15 mouse cellular contexts compared by ENCODE assay signal in genomic region chr14:54332176-54333074, GRCm38 (mm10). TPM values are rescaled to one million over a fixed set of nuclear protein-coding genes. Genes with fewer than 3 reads are reported as not detected.
DNase-seq lines count a peak whose midpoint lies in the region; ATAC-seq lines count a peak whose summit lies in the region.
"Had no signal": no experiment of that assay in that cellular context is flagged by ENCODE, and none has a peak within 500 bp of the region (broad histone marks: within the 10 kb centered on the region; RNA-seq: fewer than 3 reads in every experiment).

No protein-coding gene starts in this region.

- H3K9ac ChIP-seq in neural tube, embryonic 12.5 days, result no peak overlapping the region
- no peak overlapping the region for H3K9ac ChIP-seq in forebrain, embryonic 14.5 days (ENCODE audit: low read length)
- H3K9ac ChIP-seq in midbrain, embryonic 11.5 days (ENCODE audit: low read length), result no peak overlapping the region
- H3K9ac ChIP-seq: liver, postnatal 0 days had no signal

- WGBS in neural tube, embryonic 12.5 days, result 41% methylated on average over 5 of the region's 5 CpGs
- 7% methylated on average over 5 of the region's 5 CpGs for WGBS in forebrain, embryonic 14.5 days
- 61% methylated on average over 5 of the region's 5 CpGs for WGBS in midbrain, embryonic 11.5 days

- peak; percentile 37; the same call in 1 of the 2 replicates for ATAC-seq in neural tube, embryonic 12.5 days (ENCODE audit: low FRiP score, low read depth)
- peak; percentile 92 for ATAC-seq in forebrain, embryonic 14.5 days
- ATAC-seq in midbrain, embryonic 11.5 days (ENCODE audit: low FRiP score), result peak; percentile 67; the same call in 1 of the 2 replicates
- ATAC-seq in megakaryocyte, adult 5-6 weeks (ENCODE audit: poor library complexity, severe bottlenecking), result no peak

- peaks cover 10% of the 10 kb centered on the region; the same call in 1 of the 2 replicates for H3K4me1 ChIP-seq in neural tube, embryonic 12.5 days
- peaks cover 11% of the 10 kb centered on the region for H3K4me1 ChIP-seq in forebrain, embryonic 14.5 days (ENCODE audit: control insufficient read depth, insufficient read depth, low read length)
- no peaks in the 10 kb centered on the region for H3K4me1 ChIP-seq in midbrain, embryonic 11.5 days (ENCODE audit: control insufficient read depth, insufficient read depth, low read length)

- DNase-seq in neural tube, embryonic 10.5 days (ENCODE audit: extremely low spot score, low spot score), result no peak
- peak; percentile 84 for DNase-seq in forebrain, embryonic 14.5 days (ENCODE audit: low spot score)
- no peak for DNase-seq in midbrain, embryonic 11.5 days (ENCODE audit: low spot score, missing footprints)
- no peak for DNase-seq in gastrocnemius, adult 18-20 months (ENCODE audit: low spot score)
- DNase-seq in frontal cortex, adult 2 months (ENCODE audit: extremely low spot score in 1 of 2, low spot score in 1 of 2), result no peak
- DNase-seq: liver, postnatal 0 days; right cerebral cortex, adult 18-20 months; thymus, postnatal 4 days had no signal

- H3K36me3 ChIP-seq in neural tube, embryonic 12.5 days, result no peaks in the 10 kb centered on the region
- no peaks in the 10 kb centered on the region for H3K36me3 ChIP-seq in forebrain, embryonic 14.5 days (ENCODE audit: control insufficient read depth, insufficient read depth, low read length)
- no peaks in the 10 kb centered on the region for H3K36me3 ChIP-seq in midbrain, embryonic 11.5 days (ENCODE audit: control insufficient read depth, insufficient read depth, low read length)
- H3K36me3 ChIP-seq: limb, embryonic 10.5 days had no signal

- no peak overlapping the region for H3K4me2 ChIP-seq in neural tube, embryonic 12.5 days (replicated peaks)
- H3K4me2 ChIP-seq in forebrain, embryonic 14.5 days (ENCODE audit: low read length), result no peak overlapping the region
- H3K4me2 ChIP-seq in midbrain, embryonic 11.5 days, result no peak overlapping the region

- no peak overlapping the region for H3K4me3 ChIP-seq in neural tube, embryonic 12.5 days
- H3K4me3 ChIP-seq in forebrain, embryonic 14.5 days (ENCODE audit: low read depth, low read length), result no peak overlapping the region
- no peak overlapping the region for H3K4me3 ChIP-seq in midbrain, embryonic 11.5 days (ENCODE audit: low read depth, low read length)
- H3K4me3 ChIP-seq: limb, embryonic 10.5 days had no signal

- H3K9me3 ChIP-seq in neural tube, embryonic 12.5 days, result no peaks in the 10 kb centered on the region
- no peaks in the 10 kb centered on the region for H3K9me3 ChIP-seq in forebrain, embryonic 14.5 days (replicated peaks; ENCODE audit: control insufficient read depth, low read length)
- H3K9me3 ChIP-seq in midbrain, embryonic 11.5 days (ENCODE audit: control insufficient read depth, low read length), result no peaks in the 10 kb centered on the region
- H3K9me3 ChIP-seq: limb, embryonic 10.5 days had no signal

- no peaks in the 10 kb centered on the region for H3K27me3 ChIP-seq in neural tube, embryonic 12.5 days (replicated peaks)
- H3K27me3 ChIP-seq in forebrain, embryonic 14.5 days (replicated peaks; ENCODE audit: control insufficient read depth, insufficient read depth, low read length), result no peaks in the 10 kb centered on the region
- H3K27me3 ChIP-seq in midbrain, embryonic 11.5 days (ENCODE audit: control insufficient read depth, insufficient read depth, low read length), result no peaks in the 10 kb centered on the region

- H3K27ac ChIP-seq in neural tube, embryonic 12.5 days, result no peak overlapping the region; the same call in 1 of the 2 replicates
- peak overlapping the region; percentile 67; the same call in 1 of the 2 replicates for H3K27ac ChIP-seq in forebrain, embryonic 14.5 days (ENCODE audit: low read depth, low read length)
- no peak overlapping the region; the same call in 1 of the 2 replicates for H3K27ac ChIP-seq in midbrain, embryonic 11.5 days (ENCODE audit: low read depth, low read length)
- H3K27ac ChIP-seq: limb, embryonic 10.5 days had no signal

RNA-seq across cellular contexts. Expression of gene Oxa1l, which starts 28.2 kb away (rescaled TPM):
- polyA plus RNA-seq in neural tube, embryonic 12.5 days (2016; fragmentation: Nextera tagmentation; extraction: Ambion mirVana), result 45.9 and 50.2 TPM in 2 replicates
- polyA plus RNA-seq in forebrain, embryonic 14.5 days (2014; fragmentation: Nextera tagmentation; extraction: Ambion mirVana), result 47.8 and 59.0 TPM in 2 replicates
- polyA plus RNA-seq in midbrain, embryonic 11.5 days (2014; fragmentation: Nextera tagmentation; extraction: Ambion mirVana), result 44.2 and 45.9 TPM in 2 replicates
- total RNA-seq in megakaryocyte, adult 5-6 weeks (2015), result 43.0 and 47.8 TPM in 2 replicates
- 31.5 and 32.2 TPM in 2 replicates for total RNA-seq in megakaryocyte, adult 5-6 weeks (2017)
- total RNA-seq in gastrocnemius, adult 18-20 months (2021), result 10 to 100 TPM; 49.1 to 54.0 TPM
- polyA plus RNA-seq in frontal cortex, adult 2 months (2012; rRNA removed), result 76.2 and 76.8 TPM in 2 replicates

RNA-seq across cellular contexts. Expression of gene Olfr49, which starts 47.7 kb away (rescaled TPM):
- polyA plus RNA-seq in neural tube, embryonic 12.5 days (2016; fragmentation: Nextera tagmentation; extraction: Ambion mirVana), result not detected in 2 replicates
- not detected in 2 replicates for polyA plus RNA-seq in forebrain, embryonic 14.5 days (2014; fragmentation: Nextera tagmentation; extraction: Ambion mirVana)
- not detected in 2 replicates for polyA plus RNA-seq in midbrain, embryonic 11.5 days (2014; fragmentation: Nextera tagmentation; extraction: Ambion mirVana)
- total RNA-seq in megakaryocyte, adult 5-6 weeks (2015), result not detected in 2 replicates
- total RNA-seq in megakaryocyte, adult 5-6 weeks (2017), result 0.11 TPM in 1 of 2 replicates, not detected in the other
- total RNA-seq in gastrocnemius, adult 18-20 months (2021), result not detected
- polyA plus RNA-seq in frontal cortex, adult 2 months (2012; rRNA removed), result not detected in 2 replicates
- total RNA-seq: granulocyte monocyte progenitor cell, adult 5-6 weeks; megakaryocyte-erythroid progenitor cell, adult 5-6 weeks had no signal
- polyA plus RNA-seq: intestine, embryonic 14.5 days; large intestine, adult 2 months; limb, embryonic 10.5 days; liver, postnatal 0 days had no signal
